Mouse (Mus musculus) urinary bladder, postnatal 10 days (tissue): ENCODE data around the gene Gm43191.

Source experiments
- DNase-seq: peaks from one replicate; pipeline ENCODE4 v3.0.0; 2022; ENCODE audit warnings: low spot score

Gm43191 gene

GRCm38 (mm10) chr3:116620636-116621370 is 60.3 kb downstream of the Gm43191 start:
- DNase-seq: no peak

GRCm38 (mm10) chr3:116618855-116619254 is 62.2 kb downstream of the Gm43191 start:
- DNase-seq: no peak

GRCm38 (mm10) chr3:116615318-116616068 is 65.6 kb downstream of the Gm43191 start:
- no peak for DNase-seq

GRCm38 (mm10) chr3:116614295-116614892 is 66.7 kb downstream of the Gm43191 start, which contains the start of gene Trmt13:
Gene Trmt13, minus strand, starts transcription at chr3:116614587.
- DNase-seq: no peak

- DNase-seq: no peak
Measured at GRCm38 (mm10) chr3:116604570-116604969, 76.5 kb downstream of the Gm43191 start.

GRCm38 (mm10) chr3:116601781-116602180 is 79.3 kb downstream of the Gm43191 start:
- no peak for DNase-seq

GRCm38 (mm10) chr3:116601005-116601404 is 80.1 kb downstream of the Gm43191 start:
- DNase-seq: no peak

- no peak for DNase-seq
Measured at GRCm38 (mm10) chr3:116599705-116600104, 81.4 kb downstream of the Gm43191 start.

GRCm38 (mm10) chr3:116595603-116595991 is 85.5 kb downstream of the Gm43191 start:
- no peak for DNase-seq

- peak; percentile 98 for DNase-seq
Measured at GRCm38 (mm10) chr3:116594728-116595602, 86.1 kb downstream of the Gm43191 start, which contains the start of gene Sass6. Gene Sass6, plus strand, starts transcription at chr3:116594982.

GRCm38 (mm10) chr3:116594076-116594727 is 86.9 kb downstream of the Gm43191 start:
- no peak for DNase-seq
